Mouse (Mus musculus): Measurements from ENCODE around the gene 4931406C07Rik.

GRCm38 (mm10) chr9:15287846-15288245 lies 18.4 kb downstream of the 4931406C07Rik start:
- TF ChIP-seq CTCF (conservative IDR thresholded peaks at IDR 0.05; ENCODE audit: insufficient read depth, insufficient read length, low read depth, low read length), result no peak
- no peak for TF ChIP-seq POLR2A (IDR thresholded peaks at IDR 0.05; ENCODE audit: low read depth, low read length)
